Mouse (Mus musculus) olfactory bulb, adult 2 months (tissue): ENCODE data around the gene 1300017J02Rik.

Experiments
- CTCF ChIP-seq: fragments of 200-500 bp; IDR thresholded peaks from 2 replicates; pipeline ENCODE4 v1.5.1; 2012; ENCODE audit warnings: low read depth, mild to moderate bottlenecking, low read length, moderate library complexity; ENCODE audit not compliant: insufficient read depth
- POLR2A ChIP-seq: fragments of 200-500 bp; IDR thresholded peaks from 2 replicates; pipeline ENCODE4 v1.6.1; 2012; ENCODE audit warnings: mild to moderate bottlenecking, low read depth, low read length, moderate library complexity; ENCODE audit not compliant: insufficient read depth

DNA sequence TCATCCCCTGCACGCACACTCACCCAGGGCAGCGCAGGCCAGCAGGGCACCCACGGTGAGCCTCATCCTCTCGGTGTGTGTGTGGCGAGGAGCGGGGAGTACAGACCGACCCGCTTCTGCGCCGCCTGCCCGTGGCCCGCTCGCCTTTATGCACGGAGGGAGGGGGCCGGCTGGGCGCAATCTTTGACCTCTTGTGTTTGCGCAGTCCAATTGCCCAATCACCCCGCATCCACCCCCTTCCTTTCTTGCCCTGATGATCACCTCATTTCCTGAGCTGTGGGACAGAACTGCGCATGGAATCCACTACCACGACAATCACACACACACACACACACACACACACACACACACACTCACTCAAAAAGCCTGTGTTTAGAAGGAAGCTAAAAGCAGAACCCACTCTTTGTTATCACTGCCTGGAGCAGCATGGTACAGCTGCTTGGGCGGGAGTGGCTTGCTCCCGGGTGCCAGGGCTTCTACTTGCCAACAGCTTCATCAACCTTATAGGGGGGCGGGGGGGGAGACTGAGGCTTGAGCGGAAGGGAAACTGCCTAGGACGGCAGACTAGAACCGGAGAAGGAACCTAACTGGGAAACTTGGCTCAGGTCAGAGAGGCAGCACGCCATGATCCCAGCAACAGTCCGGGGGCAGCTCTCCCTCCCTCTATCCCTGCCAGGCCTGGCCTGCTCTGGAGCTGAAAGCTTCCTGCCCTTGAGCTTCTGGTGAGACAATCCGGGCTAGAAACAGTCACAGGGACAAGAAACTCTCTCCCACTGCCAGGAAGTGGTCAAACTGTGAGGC, 74.5 kb downstream of the 1300017J02Rik start, which contains the start of the genes Gm20425 and Trf:
- TF ChIP-seq CTCF = no peak
- no peak for TF ChIP-seq POLR2A
